Comparison of ENCODE assay signal across 8 mouse cellular contexts in genomic region chr2:113116788-113117187, GRCm38 (mm10).
"Had no signal": no experiment of that assay in that cellular context is flagged by ENCODE, and none has a peak within 500 bp of the region (broad histone marks: within the 10 kb centered on the region; RNA-seq: fewer than 3 reads in every experiment).

No protein-coding gene starts in this region.

- DNase-seq: kidney, postnatal 4 days; liver; liver, embryonic 13.5 days; liver, postnatal 0 days; lung, postnatal 14 days; retina, postnatal 1 day; thymus, adult 2 months; thymus, postnatal 25 days had no signal
